Mouse (Mus musculus) B cell, adult 2 months (primary cell): ENCODE data around the gene Rpl32.

Experiments
- DNase-seq, 2 experiments: peaks; one replicate each; pipeline ENCODE4 v3.0.0; 2022

Gene Rpl32

DNA sequence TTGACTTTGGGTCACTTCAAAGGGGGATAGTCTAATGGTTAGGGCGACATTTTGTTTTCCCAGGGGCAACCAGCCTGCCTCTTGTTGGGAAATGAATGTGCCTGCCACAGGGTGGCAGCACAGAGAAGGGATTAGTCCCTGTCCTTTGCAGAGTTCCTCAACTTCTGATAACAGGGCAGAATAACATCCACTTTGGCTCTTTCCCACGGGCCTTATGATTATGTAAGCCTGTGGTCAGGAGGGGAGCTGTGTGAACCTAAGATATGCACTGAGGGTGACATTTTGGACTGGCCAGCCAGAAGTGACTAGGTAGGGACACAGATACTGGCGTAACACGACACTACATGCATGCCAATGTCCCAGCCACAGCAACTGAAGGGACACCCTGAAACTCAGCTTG, 5.6 kb upstream of the Rpl32 start:
- peak; percentile 42 to 43 for DNase-seq

DNA sequence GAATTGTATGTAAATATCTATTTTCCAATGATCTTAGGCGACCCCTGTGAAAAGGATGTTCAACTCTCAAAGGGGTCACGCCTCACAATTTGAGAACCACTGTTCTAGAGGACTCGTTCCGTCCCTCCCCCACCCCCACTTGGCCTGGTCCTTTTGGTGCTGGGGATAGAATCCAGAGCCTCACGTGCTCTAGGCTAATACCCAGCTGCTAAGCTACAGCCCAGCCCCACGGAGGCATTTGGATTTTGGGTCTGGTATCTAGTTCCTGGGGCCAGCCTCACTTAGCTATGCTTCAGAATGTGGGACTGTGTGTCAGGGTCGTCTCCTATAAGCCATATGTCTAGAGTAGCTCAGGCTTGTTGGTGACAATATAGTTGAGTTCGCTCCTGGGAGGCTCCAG, 3.1 kb upstream of the Rpl32 start:
- DNase-seq: no peak

DNA sequence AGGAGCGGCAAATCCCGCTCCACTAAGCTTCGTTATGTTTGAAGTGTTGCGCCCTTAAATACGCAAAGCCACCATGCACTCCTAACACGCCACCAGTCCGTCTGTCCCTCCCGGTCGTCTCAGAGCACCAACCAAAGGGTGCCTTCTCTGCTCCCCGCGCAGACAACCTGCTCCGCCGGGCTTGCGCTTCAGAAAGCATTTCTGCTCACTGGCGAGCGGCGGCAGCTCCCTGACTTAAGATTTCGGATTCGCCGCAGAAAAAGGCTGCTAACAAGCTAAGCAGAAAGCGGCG, 405 bp downstream of the Rpl32 start:
- DNase-seq: no peak

DNA sequence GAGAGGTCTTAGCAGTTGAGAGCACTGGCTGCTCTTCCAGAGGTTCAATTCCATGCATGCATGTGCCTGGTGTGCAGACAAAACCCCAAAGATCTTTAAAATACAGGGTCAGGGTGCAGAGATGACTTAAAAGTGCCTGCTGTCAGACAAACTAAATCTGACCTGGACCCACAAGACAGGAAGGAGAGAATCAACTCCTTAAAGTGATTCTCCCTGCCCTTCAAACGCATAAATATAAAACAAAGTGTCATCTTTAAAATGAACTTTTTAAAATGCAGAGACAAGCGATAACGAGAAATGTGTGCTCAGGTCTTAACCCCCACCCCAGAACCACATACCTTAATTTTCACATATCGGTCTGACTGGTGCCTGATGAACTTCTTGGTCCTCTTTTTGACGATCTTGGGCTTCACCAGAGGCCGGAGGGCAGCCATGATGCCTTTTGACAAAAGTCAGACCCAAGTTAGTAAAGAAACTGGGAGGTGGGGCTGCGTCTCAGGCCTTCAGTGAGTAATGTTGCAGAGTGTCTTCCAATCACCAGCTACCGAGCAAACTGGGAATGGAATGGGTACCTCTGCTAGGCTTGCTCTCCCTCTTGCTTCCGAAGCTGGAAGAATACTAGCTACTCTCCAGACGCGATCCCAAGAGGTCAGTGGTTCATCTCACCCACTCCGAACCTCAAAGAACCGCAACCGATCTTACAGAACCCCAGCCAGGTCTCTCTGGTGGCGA, 917 bp downstream of the Rpl32 start:
- peak in 1 of 2 experiments; percentile 17 for DNase-seq

DNA sequence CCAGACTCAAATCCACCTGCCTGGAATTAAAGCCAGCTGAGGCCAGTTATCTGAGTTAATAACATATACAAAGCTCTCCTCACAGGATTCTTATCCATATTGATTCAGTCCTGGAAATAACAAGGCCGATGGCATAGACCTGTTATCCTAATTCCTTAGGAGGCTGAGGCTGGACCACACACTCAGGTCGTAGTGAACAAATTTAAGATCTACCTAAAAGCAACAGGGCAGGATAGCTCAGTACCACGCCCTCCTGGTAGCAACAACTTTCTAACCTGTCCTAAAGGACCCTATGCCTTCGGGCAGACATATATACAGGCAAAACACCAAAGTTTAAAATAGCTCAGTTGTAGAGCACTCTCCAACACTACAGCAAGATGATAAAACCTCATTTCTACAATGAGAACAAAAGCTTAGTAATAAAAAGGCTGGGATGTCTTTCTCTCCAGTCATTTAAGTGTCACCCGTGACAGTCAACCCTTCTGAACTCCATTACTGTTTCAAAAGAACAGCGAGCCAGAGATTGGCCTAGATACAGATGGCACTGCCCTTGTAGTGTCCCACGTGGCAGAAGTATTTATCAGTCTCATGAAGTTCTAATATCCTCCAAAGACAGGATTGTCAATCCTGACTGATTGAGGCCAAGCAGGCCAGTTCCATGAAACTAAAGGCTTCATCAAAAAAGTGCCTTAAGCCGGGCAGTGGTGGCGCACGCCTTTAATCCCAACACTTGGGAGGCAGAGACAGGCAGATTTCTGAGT, 3.9 kb downstream of the Rpl32 start:
- no peak for DNase-seq

DNA sequence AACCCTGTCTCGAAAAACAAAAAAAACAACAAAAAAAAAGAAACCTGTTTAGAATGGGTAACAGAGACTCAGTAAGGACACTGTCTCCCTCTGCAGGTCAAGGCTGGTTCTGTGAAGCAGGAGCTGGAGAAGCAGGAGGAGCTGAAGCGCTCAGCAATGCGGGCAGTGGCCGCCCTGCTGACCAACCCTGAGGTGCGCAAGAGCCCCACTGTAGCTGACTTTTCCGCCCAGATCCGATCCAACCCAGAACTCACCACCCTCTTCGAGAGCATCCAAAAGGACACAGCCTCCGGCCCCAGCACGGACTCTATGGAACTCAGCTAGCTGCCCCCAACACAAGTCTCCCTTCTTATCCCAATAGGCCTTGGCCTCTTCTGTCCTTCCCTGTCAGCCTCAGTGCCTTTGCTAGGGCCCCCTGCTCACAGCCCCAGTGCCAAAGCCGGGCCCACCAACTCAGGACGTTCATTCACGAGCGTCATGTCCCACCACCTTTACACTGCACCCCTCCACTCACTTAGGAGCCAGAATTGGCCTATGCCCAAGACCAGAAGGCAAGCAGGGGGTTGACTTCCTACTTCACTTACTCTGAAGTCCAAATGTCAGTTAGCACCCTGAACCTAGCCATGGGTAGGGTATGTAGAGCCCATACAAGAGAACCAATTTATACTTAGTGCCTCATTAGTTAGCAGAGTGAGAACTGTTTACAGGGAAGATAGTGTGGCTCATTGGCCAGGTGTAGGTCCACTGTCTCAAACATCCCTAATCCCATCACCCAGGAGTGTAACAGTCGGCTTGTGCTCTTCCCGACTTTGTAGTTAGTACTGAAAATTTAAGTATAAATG, 4.8 kb downstream of the Rpl32 start:
- peak; percentile 53 for DNase-seq

DNA sequence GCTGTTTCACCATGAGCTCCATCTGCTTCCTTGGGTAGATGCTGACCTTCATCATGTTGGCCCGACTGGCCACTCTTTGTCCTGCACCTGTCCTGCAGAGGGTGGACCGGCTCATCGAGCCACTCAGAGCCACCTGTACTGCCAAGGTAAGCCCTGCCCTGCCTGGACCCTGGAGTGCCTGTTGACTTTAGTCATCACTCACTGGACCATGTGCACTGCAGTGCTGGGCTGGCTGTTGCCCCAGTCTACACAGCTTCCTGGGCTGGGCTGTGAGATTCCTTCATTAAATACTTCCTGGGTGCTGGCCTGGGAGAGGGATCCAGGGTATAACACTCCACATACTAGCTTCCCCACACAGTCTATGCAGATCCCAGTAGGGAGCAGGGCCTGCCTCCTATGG, 6.7 kb downstream of the Rpl32 start:
- no peak for DNase-seq

DNA sequence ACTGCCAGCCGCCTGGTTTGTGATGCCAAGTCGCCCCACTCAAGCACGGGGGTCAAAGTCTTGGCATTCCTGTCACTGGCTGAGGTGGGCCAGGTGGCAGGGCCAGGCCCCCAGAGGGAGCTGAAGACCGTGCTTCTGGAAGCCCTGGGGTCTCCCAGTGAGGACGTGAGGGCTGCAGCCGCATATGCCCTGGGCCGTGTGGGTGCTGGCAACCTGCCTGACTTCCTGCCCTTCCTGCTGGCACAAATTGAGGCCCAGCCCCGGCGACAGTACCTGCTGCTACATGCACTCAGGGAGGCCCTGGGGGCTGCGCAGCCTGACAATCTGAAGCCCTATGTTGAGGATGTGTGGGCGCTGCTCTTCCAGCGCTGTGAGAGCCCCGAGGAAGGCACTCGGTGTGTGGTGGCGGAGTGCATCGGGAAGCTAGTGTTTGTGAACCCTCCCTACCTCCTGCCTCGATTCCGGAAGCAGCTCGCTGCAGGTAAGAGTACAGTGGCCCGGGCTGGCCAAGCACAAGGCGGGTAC, 15.8 kb downstream of the Rpl32 start:
- no peak for DNase-seq

DNA sequence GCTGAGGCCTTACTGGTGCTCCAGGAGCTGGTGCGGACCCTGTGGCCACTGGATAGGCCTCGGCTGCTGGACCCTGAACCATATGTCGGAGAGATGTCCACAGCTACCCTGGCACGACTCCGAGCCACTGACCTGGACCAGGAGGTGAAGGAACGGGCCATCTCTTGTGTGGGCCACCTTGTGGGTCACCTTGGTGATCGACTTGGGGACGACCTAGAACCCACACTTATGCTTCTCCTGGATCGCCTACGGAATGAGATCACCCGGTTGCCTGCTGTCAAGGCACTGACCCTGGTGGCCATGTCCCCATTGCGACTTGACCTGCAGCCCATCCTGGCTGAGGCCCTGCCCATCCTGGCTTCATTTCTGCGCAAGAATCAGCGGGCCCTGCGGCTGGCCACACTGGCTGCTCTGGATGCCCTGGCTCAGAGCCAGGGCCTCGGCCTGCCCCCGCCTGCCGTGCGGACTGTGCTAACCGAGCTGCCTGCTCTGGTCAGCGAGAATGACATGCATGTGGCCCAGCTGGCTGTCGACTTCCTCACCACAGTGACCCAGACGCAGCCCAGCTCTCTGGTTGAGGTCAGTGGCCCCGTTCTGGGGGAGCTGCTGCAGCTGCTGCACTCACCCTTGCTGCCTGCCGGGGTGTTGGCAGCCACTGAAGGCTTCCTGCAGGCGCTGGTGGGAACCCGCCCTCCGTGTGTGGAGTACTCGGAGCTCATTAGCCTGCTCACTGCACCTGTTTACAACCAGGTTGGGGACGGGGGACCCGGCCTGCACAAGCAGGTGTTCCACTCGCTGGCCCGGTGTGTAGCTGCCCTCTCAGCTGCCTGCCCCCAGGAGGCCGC, 16.5 kb downstream of the Rpl32 start:
- DNase-seq: no peak

DNA sequence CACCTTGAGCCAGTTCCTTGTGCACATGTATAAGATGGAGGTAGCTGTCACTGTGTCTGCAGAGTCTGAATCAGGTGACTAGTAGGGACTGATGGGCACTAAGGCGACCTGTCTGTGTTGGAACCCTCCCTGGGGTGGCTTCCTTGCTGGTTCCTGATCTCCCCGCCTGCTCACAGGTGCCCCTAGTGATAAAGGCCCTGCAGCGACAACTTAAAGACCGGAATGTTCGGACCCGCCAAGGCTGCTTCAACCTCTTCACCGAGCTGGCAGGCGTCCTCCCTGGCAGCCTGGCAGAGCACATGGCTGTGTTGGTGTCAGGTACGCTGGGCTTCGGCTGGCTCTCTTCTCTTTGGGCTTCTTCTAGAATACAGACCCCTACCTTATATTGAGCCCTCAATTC, 17.5 kb downstream of the Rpl32 start:
- no peak for DNase-seq

DNA sequence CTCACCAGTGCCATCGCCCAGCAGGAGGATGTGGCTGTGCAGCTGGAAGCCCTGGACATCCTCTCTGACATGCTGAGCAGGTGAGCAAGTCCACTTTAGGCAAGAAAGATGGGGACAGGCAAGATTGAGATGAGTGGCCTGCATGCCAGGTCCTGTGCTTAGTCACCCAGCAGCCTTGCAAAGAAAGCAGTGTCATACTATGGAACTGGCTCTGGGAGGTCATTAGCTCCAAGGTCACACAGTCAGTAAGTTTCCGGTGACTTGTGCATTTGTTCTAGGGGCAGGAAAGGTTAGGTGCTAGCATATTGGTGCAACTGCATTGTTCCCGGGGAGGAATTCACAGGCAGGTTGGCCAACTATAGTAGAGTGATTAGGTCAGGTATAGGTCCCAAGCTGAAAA, 25.8 kb downstream of the Rpl32 start:
- no peak for DNase-seq

DNA sequence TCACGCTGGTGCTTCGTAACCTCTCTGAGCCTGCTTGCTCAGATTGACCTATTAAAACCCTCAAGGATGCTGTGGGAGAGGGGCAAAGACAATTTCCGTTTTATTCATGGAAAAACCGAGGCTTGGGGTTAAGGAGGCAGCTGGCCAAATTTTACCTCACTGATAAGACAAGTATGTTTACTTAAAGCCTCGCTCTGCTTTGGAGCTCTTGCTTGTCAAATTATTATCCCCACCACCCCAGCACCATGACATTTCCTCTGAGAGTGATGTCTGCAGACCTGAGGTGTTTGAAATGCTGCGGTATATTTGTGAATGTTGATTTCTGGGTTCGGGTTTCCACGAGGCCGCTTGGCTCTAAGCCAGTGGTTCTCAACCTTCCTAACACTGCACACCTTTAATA, 32.2 kb downstream of the Rpl32 start:
- DNase-seq: no peak

DNA sequence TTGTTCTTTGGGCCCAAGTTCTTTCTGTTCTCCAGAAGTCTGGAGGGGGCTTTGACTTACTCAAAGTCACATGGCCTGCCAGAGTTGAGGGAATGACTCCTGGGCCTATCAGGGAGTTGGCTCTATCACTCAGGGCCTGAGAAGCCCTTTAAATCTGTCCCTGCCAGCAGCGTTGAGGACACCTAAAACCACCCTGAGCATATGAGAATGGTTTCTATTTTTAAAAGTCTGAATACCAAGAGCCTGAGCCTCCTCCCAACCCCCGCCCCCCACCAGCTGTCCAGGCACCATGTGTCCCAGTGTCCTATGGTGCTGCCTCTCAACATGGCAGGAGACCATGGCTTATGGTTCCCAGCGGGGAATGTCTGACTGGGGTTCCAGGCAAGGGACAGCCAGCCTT, 32.7 kb downstream of the Rpl32 start:
- DNase-seq: no peak

DNA sequence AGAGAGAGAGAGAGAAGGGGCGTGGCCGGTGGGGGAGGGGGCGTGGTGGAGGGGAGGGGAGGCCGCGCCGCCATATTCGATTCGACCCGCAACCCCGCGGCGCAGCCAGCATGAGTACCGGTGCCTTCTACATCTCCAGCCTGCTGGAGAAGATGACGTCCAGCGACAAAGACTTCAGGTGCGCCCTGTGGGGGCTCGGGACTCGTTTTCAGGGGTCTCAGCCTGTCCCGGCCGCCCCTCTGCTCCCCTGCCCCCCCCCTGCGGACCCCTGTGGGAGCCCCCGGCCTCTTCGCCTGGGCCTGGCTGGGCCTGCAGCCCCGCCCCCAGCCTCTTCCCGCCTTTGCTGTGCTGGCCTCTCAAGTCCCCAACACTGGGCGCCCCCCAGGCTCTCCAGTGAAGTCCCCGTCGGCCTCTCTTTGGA, 34.0 kb downstream of the Rpl32 start, which contains the start of gene Cand2:
Gene Cand2, plus strand, starts transcription at position 38 of the 421 bp plus-strand sequence.
- DNase-seq: peak; percentile 68 to 71

DNA sequence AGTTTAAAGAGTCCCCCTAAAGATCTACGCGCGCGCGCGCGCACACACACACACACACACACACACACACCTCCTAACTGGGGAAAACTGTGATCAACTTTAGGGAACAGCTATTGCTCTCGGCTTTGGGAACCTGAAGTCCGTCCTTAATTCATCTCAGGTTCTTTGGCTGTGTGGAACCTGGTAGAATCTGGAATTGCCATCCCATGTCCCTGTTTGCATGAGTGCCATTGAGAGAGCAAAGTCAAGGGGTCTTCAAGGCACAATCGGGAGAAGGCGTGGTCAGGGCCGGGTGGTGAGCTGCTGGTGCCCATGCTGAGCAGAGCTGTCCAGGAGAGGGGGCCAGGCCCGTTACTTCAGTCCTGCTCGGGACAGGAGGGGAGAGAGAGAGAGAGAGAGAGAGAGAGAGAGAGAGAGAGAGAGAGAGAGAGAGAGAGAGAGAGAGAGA, 34.6 kb downstream of the Rpl32 start:
- peak; percentile 25 to 43 for DNase-seq

DNA sequence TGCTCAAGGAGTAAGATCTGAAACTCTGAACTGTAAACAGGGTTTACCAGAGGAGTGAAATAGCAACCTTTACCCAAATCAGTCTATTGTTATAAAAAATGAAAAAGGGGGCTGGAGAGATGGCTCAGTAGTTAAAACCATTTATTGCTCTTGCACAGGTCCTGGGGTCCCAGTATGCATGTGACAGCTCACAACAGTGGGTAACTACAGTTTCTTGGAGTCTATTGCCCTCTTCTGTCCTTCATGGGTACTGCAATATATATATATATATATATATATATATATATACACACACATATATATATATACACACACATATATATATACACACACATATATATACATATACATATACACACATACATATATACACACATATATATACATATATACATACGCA, 35.9 kb downstream of the Rpl32 start:
- DNase-seq: peak; percentile 20 to 24

DNA sequence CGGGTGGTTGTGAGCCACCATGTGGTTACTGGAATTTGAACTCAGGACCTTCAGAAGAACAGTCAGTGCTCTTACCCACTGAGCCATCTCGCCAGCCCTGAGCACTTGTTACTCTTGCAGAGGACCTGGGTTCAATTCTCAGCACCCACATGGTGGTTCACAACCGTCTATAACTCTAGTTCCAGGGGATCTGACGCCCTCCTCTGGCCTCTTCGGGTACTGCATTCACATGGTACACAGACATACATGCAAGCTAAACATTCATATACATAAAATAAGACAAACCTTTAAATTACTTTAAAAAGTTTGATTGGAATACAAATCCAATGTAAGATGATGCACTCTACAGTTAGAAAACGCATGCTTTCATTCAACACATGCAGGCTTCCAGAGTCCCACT, 36.3 kb downstream of the Rpl32 start:
- DNase-seq: peak; percentile 26 to 38

DNA sequence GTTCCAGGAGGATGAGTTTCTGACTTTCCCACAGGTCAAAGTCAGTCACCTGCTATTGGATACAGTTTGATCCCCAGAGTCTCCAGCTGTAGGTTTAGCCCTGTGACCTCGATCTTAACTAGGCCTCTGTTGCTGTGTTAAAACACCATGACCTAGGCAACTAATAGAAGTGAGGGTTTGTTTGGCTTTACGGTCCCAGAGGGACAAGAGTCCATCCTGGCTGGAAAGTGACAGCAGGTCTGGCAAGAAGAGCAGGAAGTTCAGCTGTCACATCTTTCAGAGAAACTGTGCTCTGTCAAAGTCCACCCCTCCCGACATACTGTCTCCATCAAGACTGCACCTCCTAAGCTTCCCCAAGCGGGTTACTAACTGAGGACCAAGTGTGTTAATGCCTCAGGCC, 37.7 kb downstream of the Rpl32 start:
- DNase-seq: no peak

DNA sequence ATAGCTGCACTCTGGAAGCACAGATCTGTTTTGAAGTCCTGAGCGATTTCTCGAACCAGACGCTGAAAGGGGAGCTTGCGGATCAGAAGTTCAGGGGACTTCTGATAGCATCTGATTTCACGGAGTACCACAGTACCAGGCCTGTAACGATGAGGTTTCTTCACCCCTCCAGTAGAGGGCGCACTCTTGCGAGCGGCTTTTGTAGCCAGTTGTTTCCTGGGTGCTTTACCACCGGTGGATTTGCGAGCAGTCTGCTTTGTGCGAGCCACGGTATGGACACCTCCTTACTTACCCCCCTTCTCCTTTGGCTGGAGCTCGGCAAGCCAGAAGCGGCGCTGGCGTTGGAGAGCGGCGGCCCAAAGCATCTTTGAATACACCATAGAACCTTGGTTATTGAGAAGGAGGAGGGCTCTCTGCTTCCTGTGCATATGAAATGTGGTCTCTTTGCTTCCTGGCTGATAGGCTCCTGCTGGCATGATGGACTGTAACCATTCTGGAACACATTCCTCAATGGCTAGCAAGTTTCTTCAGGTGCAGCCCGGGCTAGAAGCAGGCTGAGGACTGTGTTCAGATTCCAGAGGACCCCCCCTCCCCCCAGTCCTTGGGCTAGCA, 38.4 kb downstream of the Rpl32 start:
- DNase-seq: no peak

DNA sequence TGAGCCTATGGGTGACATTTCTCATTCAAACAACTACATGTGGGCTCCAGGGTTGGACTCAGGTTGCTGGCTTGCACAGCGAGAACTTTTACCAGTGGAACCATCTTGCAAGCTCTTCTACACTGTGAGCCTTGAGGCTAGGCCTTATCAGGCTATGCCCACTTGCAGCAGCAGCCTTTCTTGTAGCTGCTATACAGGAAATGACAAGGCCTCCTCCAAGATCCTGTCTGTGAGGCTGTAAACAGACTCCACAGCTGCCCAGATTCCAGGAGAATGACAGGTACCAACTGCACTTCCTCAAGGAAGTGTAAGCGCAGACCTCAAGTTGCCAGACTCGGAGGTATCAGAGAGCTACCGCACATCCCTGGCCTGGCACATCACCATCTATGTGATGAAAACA, 40.3 kb downstream of the Rpl32 start:
- DNase-seq: no peak

DNA sequence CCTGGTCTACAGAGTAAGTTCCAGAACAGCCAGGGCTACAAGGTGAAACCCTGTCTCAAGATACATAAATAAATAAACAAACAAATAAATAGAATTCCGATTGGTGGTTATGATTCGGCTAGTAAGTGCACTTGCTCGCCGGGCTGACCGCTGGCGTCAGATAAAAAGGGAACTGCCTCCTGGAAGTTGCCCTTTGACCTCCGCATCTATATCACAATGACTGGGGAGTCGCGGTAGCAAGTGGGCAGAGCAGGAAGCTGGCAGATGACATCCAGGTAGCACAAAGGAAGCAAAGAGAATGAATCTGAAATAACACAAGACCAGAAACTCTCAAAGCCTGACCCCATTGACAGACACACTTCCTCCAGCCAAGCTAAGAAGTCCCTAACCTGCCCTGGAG, 41.2 kb downstream of the Rpl32 start:
- no peak for DNase-seq

DNA sequence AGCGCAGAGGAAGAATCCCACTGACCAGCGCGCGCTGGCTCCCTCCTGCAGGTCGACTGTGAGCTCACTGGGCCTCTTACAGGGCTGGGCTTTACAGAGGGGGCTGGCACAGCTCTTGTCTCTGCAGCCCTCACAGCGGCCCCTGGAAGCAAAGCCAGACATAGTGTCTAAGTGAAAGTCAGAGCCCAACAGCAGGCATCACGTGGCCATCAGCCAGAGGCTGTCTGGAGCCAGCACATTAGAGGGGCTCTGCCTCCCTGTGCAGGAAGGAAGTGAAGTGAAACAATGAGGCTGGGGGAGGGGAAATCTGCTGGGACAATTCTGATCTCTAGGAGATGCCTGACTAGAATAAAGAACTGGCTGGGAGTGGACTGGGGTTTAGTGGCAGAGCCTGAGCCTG, 44.4 kb downstream of the Rpl32 start:
- DNase-seq: no peak
